Mouse (Mus musculus): ENCODE results near the gene Rangap1.
"Not testable (repeated sequence)": the region's sequence is repeated elsewhere in the genome, so short reads cannot be mapped to it uniquely, and the experiment has no call there.

The Rangap1 gene

DNA sequence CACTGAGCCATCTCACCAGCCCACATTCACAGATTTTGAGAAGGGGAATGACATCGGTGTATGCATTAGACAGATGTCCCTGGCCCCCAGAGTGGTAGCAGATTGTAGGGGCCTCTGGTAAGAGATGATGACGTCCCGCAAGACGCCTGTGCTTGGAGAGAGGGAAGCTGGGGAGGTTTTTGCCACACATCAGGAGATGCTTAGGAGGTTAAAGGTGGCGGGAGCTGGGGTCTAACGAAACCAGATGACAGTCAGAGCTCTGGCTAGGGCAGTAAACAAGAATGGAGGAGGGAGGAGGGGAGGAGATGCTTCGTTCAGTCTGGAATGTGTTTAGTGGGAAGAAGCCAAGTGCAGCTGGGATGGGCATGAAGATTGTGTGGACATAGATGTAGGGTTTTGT, 16.1 kb upstream of the Rangap1 start:
- no peaks in the 10 kb centered on the region; the same call in 1 of the 2 replicates for H3K27me3 ChIP-seq (ENCODE audit: control insufficient read depth, insufficient read depth, low read length, poor library complexity, severe bottlenecking)
- DNase-seq (ENCODE audit: low read depth, low spot score), result no peak
- 0 out of 2 replicates have a peak, but pooled peaks cover 2% of the 10 kb centered on the region for H3K36me3 ChIP-seq (ENCODE audit: control insufficient read depth, insufficient read depth, low read length, poor library complexity, severe bottlenecking)

DNA sequence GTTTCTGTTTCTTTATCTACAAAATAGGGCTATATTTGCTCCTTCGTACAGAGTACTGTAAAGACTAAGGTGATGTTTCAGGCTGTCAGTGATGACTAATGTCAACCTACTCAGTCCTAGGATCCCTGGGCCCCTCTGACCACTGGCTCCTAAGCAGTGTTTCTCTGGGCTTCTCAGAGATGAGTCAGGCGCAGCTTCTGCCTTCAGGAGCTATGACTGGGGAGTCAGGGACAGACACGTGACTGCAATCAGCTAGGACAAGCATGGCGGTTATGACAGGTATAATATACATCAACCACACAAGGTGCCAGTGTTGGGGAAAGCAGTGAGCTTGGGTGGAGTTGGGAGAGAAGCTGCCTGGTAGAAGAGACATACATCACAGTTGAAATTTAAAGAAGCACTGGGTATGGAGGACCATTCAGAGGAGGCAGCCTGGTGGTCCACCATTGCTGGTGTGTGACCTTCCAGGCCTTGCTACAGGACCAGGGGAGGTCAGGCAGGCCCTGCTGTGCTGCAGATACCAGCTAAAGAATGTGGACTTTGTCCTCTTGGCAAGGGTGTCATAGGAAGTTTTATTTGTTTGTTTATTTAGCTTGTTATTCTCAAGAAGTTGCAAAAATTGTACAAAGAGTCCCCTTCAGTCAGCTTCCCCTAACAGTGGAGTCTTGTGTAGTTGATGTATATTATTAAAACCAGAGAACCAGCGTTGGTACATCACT, 15.2 kb upstream of the Rangap1 start:
- H3K27me3 ChIP-seq (ENCODE audit: control insufficient read depth, insufficient read depth, low read length, poor library complexity, severe bottlenecking), result no peaks in the 10 kb centered on the region; the same call in 1 of the 2 replicates
- H3K36me3 ChIP-seq (ENCODE audit: control insufficient read depth, insufficient read depth, low read length, poor library complexity, severe bottlenecking), result 0 out of 2 replicates have a peak, but pooled peaks cover 4% of the 10 kb centered on the region
- no peak for DNase-seq (ENCODE audit: low read depth, low spot score)

DNA sequence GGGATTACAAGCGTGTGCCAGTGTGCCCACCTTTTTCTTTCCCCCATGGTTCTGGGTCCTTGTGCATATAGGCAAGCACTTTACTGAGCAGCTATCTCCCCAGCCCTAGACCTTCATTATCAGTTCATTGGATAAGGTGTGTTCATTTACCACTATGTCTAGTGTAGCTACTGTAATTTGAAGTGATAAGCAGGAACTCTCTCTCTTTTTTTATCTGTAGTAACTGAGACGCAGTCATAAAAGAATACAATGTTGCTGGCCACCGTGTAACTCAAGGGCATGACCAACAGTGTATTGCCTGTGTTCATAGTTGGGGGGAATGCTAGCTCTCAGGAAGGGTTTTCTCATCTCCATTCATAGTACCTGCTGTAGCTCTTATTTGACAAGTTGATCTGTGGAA, 14.2 kb upstream of the Rangap1 start:
- DNase-seq (ENCODE audit: low read depth, low spot score), result no peak
- Histone ChIP-seq H3K36me3 (ENCODE audit: control insufficient read depth, insufficient read depth, low read length, poor library complexity, severe bottlenecking) (0 out of 2 replicates have a peak, but pooled peaks cover 4% of the 10 kb centered on the region), H3K27me3 (ENCODE audit: control insufficient read depth, insufficient read depth, low read length, poor library complexity, severe bottlenecking) (no peaks in the 10 kb centered on the region; the same call in 1 of the 2 replicates)

GRCm38 (mm10) chr15:81758701-81759100, 13.4 kb upstream of the Rangap1 start:
- Histone ChIP-seq H3K27me3 (ENCODE audit: control insufficient read depth, insufficient read depth, low read length, poor library complexity, severe bottlenecking) (no peaks in the 10 kb centered on the region; the same call in 1 of the 2 replicates), H3K36me3 (ENCODE audit: control insufficient read depth, insufficient read depth, low read length, poor library complexity, severe bottlenecking) (0 out of 2 replicates have a peak, but pooled peaks cover 4% of the 10 kb centered on the region)
- no peak for DNase-seq (ENCODE audit: low read depth, low spot score)

DNA sequence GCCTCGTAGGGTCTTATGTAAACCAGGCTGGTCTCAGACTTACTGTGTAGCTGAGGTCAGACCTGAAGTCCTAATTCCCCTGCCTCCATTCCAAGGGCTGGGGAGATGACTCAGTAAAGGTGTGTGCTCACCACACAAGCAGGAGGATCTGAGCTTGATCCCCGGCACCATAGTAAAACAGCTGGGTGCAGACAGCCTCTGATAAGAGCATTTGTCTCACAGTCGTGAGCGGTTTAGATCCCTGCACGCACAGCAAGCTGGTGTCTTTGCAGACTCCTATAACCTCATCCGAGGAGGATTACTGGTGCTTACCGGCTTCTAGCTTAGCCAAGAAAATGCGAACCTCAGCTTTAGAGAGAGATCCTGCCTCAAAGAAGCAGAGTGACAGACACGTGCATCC, 8.3 kb upstream of the Rangap1 start:
- Histone ChIP-seq H3K36me3 (ENCODE audit: control insufficient read depth, insufficient read depth, low read length, poor library complexity, severe bottlenecking) (0 out of 2 replicates have a peak, but pooled peaks cover 2% of the 10 kb centered on the region), H3K27me3 (ENCODE audit: control insufficient read depth, insufficient read depth, low read length, poor library complexity, severe bottlenecking) (no peaks in the 10 kb centered on the region)
- DNase-seq (ENCODE audit: low read depth, low spot score), result no peak

DNA sequence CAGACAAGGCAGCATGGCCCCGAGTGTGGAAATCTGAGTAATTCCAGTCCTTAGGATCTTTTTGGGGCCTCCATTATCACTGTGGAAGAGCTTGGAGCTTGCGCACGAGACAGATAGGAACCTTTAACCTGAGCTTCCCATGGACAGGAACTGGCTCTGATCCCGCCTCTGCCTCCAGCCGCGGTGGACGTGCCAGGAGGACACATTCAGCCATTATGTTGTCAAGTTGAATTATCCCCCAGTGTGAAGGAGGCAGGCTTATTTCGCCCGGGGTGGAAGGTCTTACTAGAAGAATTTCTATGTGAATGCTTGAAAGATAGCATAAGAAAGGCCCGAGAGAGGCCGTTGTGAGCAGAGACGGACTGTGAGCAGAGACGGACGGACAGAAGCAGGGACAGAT, 4.4 kb upstream of the Rangap1 start:
- H3K27me3 ChIP-seq (ENCODE audit: control insufficient read depth, insufficient read depth, low read length, poor library complexity, severe bottlenecking), result no peaks in the 10 kb centered on the region
- DNase-seq (ENCODE audit: low read depth, low spot score), result no peak
- no peaks in the 10 kb centered on the region for H3K36me3 ChIP-seq (ENCODE audit: control insufficient read depth, insufficient read depth, low read length, poor library complexity, severe bottlenecking)

GRCm38 (mm10) chr15:81745601-81746114, 328 bp upstream of the Rangap1 start:
- H3K36me3 ChIP-seq (ENCODE audit: control insufficient read depth, insufficient read depth, low read length, poor library complexity, severe bottlenecking), result no peaks in the 10 kb centered on the region
- peak; percentile 53 for DNase-seq (ENCODE audit: low read depth, low spot score)
- H3K27me3 ChIP-seq (ENCODE audit: control insufficient read depth, insufficient read depth, low read length, poor library complexity, severe bottlenecking), result no peaks in the 10 kb centered on the region

GRCm38 (mm10) chr15:81742368-81742767, 3.0 kb downstream of the Rangap1 start:
- not testable (repeated sequence) for H3K27me3 ChIP-seq (ENCODE audit: control insufficient read depth, insufficient read depth, low read length, poor library complexity, severe bottlenecking); H3K36me3 ChIP-seq (ENCODE audit: control insufficient read depth, insufficient read depth, low read length, poor library complexity, severe bottlenecking)
- DNase-seq (ENCODE audit: low read depth, low spot score), result peak; percentile 45

DNA sequence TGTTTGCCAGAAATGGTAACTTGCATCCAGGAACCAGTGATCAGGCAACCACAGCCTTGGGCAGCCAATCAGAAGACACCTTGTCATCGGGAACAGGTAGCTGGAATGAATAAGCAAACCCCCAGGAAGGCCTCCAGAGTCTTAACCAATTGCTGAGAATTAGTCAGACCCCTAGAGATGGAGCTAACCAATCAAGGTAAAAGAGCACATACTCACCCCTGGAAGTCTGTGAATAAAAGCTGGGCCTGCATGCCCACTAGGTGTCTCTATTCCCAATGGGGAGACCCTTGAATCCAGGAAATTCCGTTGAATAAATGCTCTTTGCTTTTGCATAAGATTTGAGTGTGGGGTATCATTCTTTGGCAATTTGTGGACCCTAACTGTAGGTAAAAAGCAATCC, 5.4 kb downstream of the Rangap1 start:
- H3K27me3 ChIP-seq (ENCODE audit: control insufficient read depth, insufficient read depth, low read length, poor library complexity, severe bottlenecking), result no peaks in the 10 kb centered on the region
- no peaks in the 10 kb centered on the region for H3K36me3 ChIP-seq (ENCODE audit: control insufficient read depth, insufficient read depth, low read length, poor library complexity, severe bottlenecking)
- no peak for DNase-seq (ENCODE audit: low read depth, low spot score)

GRCm38 (mm10) chr15:81739296-81739695, 6.0 kb downstream of the Rangap1 start:
- H3K27me3 ChIP-seq (ENCODE audit: control insufficient read depth, insufficient read depth, low read length, poor library complexity, severe bottlenecking), result no peaks in the 10 kb centered on the region
- no peak for DNase-seq (ENCODE audit: low read depth, low spot score)
- H3K36me3 ChIP-seq (ENCODE audit: control insufficient read depth, insufficient read depth, low read length, poor library complexity, severe bottlenecking), result no peaks in the 10 kb centered on the region

GRCm38 (mm10) chr15:81735075-81735474, 10.3 kb downstream of the Rangap1 start:
- no peak for DNase-seq (ENCODE audit: low read depth, low spot score)
- Histone ChIP-seq H3K27me3 (ENCODE audit: control insufficient read depth, insufficient read depth, low read length, poor library complexity, severe bottlenecking) (no peaks in the 10 kb centered on the region), H3K36me3 (ENCODE audit: control insufficient read depth, insufficient read depth, low read length, poor library complexity, severe bottlenecking) (no peaks in the 10 kb centered on the region)

GRCm38 (mm10) chr15:81729792-81730635, 15.3 kb downstream of the Rangap1 start:
- DNase-seq (ENCODE audit: low read depth, low spot score), result peak; percentile 98

GRCm38 (mm10) chr15:81729241-81729791, 16.0 kb downstream of the Rangap1 start:
- peak; percentile 43 for DNase-seq (ENCODE audit: low read depth, low spot score)

More at GRCm38 (mm10) chr15:81729792-81730635, 15.3 kb downstream of the Rangap1 start:
- Histone ChIP-seq H3K36me3 (ENCODE audit: control insufficient read depth, insufficient read depth, low read length, poor library complexity, severe bottlenecking) (no peaks in the 10 kb centered on the region), H3K27me3 (ENCODE audit: control insufficient read depth, insufficient read depth, low read length, poor library complexity, severe bottlenecking) (no peaks in the 10 kb centered on the region)

GRCm38 (mm10) chr15:81725965-81726364, 19.4 kb downstream of the Rangap1 start:
- DNase-seq (ENCODE audit: low read depth, low spot score), result no peak
- H3K27me3 ChIP-seq (ENCODE audit: control insufficient read depth, insufficient read depth, low read length, poor library complexity, severe bottlenecking), result no peaks in the 10 kb centered on the region
- peaks cover 3% of the 10 kb centered on the region for H3K36me3 ChIP-seq (ENCODE audit: control insufficient read depth, insufficient read depth, low read length, poor library complexity, severe bottlenecking)

More at GRCm38 (mm10) chr15:81729241-81729791, 16.0 kb downstream of the Rangap1 start:
- Histone ChIP-seq H3K27me3 (ENCODE audit: control insufficient read depth, insufficient read depth, low read length, poor library complexity, severe bottlenecking) (no peaks in the 10 kb centered on the region), H3K36me3 (ENCODE audit: control insufficient read depth, insufficient read depth, low read length, poor library complexity, severe bottlenecking) (no peaks in the 10 kb centered on the region)

Measured in splenic B cell, adult 2 months (primary cell).